Mouse (Mus musculus) B cell, adult 2 months (primary cell): Measurements from ENCODE around the gene Mrc1.
"Not testable (repeated sequence)": the region's sequence is repeated elsewhere in the genome, so short reads cannot be mapped to it uniquely, and the experiment has no call there.

Experiments
- DNase-seq, 2 experiments: peaks; one replicate each; pipeline ENCODE4 v3.0.0; 2022

Mrc1 gene

DNA sequence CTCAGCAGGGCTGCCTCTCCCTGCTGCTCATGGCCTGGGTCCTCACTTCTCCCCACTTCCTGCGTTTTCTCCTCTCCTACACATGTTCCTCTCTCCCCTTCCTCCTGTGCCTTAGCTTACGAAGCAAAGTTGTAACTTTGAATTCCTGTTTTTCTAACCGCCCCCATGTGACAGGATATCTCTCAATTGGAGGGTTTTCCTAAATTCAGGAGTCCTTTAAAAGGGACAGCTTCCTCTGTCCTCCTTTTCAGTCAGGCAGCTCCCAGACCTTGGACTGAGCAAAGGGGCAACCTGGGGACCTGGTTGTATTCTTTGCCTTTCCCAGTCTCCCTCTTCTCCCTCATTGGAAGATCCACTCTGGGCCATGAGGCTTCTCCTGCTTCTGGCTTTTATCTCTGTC, at the start of gene Mrc1:
TSS of gene Mrc1 (plus strand) at position 244 of the 400 bp plus-strand sequence.
- DNase-seq: no peak

DNA sequence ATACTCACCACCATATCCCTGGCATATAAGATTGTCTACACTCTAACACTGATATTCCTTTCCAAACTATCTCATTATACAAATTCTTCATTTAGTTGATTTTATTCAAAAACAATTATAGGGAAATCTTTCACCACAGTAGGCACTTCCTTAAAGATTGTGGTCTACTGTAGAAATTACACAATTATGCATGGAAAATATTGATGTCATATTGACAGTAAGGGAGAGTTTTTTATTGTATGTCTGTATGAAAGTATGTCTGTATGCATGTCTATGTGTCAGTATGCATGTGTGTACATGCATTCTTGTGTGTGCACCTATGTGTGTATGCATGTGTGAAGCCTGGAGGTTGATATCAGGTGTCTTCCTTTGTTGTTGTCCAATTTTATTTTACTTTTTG, 44.8 kb upstream of the Mrc1 start:
- DNase-seq: no peak

DNA sequence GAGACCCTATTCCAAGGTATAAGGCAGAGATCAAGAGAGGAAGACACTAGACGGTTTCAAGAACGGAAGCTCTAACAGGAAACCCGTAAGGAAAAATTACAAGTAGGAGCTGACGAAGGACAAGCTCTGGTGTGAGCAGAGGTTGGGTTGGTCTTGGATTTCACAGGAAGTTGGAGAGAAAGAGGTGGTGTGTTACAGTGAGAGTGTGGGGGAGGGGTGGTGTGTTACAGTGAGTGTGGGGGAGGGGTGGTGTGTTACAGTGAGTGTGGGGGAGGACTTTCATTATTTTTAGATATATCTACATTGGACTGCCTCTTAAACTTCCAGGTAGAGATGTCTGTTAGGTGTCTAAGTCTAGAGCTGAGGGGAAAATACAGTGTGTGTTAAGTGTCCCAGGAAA, 38.5 kb upstream of the Mrc1 start:
- no peak for DNase-seq

DNA sequence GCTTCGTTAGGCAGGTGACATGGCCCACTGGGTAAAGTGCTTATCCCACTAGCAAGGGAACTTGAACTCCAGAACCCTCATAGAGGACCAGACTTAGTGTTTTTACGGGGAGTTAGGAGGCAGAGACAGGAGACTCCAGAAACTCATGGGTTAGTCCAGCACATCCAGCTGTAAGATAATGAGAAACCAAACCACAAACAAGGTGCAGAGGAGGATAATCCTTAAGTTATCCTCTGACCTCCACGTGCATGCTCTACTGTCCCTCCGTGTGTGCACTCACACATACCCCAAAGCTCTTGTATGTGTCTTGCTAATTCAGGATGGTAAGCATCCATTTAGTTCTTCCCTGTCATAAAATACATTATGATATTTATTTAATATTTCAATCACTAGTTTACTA, 37.6 kb upstream of the Mrc1 start:
- no peak for DNase-seq

DNA sequence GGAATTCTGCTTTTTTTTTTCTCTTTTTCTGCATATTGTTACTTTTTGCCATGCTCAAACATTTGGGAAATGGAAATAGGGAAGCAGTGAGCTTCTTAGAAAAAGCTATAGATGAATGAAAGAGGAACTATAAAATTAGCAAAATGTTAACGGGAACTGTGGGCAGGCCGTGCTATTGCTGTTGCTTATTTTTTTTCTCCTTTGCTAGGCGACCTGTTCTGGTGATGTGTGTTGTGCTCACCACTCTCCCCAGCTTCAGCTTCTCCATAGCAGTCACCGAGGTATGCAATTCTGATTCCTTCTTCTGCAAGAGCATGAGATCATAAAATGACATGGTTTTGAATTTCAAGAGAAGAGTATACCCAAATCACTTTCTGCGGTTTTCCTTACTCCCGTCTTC, 37.1 kb upstream of the Mrc1 start:
- no peak for DNase-seq

DNA sequence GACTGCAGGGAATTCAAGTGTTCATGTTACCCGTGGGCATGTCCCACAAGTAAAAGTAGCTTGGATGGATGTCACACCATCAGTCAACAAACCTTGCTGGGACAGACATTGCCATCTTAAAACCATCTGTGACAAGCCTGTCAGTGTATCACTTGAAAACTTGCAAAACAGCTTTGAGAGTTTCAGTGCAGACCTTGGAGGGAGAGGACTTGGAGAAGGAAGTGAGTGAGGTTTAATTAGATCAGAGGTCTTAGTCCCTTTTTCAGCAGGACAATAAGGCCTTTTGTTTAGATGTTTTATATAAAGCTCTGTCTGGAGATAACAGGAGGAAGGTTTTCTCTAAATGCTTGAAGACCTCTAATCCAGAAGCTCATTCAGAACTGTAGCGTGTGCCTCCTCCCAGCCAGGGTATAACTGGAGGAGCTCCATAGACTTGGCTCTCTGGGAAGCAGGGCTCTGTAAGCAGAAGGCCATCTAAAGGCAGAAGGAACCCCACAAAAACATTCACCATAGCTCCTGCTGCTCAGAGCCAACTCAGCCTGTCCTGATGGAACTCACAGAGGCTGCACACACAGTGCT, 30.8 kb upstream of the Mrc1 start:
- DNase-seq: not testable (repeated sequence)

DNA sequence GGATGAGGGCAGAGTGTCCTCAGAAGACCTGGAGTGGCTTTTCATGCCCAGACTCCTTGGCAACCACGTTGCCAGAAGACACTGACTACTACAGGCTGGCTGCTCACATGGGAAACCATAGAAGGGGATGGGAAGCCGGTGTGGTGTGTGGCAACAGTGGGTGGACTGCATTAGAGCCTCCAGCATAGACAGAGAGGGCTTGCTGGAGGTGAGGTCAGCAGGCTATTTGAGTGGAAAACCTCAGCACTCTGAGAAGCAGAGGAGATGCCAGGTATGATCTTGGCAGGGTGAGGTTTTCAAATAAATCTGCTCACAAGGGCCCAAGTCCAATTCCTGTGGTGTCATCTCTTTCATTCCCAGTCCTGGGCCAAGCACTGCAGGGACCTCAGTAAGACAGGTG, 29.6 kb upstream of the Mrc1 start:
- DNase-seq: no peak

DNA sequence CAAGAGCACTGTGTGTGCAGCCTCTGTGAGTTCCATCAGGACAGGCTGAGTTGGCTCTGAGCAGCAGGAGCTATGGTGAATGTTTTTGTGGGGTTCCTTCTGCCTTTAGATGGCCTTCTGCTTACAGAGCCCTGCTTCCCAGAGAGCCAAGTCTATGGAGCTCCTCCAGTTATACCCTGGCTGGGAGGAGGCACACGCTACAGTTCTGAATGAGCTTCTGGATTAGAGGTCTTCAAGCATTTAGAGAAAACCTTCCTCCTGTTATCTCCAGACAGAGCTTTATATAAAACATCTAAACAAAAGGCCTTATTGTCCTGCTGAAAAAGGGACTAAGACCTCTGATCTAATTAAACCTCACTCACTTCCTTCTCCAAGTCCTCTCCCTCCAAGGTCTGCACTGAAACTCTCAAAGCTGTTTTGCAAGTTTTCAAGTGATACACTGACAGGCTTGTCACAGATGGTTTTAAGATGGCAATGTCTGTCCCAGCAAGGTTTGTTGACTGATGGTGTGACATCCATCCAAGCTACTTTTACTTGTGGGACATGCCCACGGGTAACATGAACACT, 28.2 kb upstream of the Mrc1 start:
- DNase-seq: not testable (repeated sequence)

DNA sequence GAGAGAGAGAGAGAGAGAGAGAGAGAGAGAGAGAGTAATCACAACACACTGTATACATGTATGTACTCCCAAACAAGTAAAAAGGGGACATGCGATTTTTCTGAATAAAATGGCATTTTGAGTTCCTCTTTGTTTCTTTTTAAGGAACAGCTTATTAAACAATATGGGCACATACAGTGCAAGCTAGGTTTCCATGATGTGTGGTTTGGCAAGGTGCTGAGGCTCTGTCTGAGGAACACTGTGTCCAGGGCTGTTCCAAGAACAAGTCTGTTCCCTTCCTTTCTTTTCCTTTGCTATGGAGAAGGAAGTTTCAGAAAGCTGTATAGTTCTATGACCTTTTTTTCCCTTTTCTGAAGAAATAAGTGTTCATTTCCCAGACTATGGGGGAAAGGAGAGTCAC, 24.9 kb upstream of the Mrc1 start:
- DNase-seq: no peak

DNA sequence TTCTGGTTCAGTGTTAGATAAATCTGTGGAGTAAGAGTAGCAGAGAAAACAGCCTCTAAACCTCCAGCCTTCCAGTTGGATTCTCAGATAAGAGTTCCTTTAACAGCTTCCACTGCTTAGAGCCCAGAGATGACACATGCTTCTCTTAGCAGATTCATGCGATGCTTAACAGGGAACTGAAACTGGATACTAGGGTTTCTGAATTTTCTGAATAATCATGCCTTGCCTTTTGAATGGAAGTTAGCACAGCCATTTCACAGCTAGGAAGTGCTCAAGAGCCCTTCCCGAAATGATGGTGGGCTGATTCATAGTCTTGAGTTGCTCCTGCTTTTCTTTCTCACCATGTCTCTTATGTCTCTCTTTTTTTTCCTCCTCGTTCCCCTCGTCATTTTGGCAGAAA, 22.4 kb upstream of the Mrc1 start:
- no peak for DNase-seq

DNA sequence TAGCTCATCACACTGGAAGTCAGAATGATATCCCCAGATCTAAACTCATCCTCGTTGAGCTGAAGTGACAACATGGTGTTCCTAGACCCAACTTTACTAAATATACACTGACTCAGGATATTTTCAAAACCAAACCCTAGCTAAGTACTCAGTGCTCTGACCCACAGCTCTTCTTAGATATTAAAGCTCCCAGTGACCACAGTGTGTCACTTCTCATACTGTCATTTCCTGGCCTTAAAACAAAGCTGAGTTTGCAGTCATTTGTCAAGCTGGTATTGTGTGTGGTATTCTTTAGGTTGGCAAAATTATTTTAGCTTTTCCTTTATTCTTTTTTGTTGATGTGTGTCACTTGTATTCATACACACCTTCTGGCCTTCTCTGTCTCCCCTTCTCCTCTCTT, 18.5 kb upstream of the Mrc1 start:
- DNase-seq: no peak

DNA sequence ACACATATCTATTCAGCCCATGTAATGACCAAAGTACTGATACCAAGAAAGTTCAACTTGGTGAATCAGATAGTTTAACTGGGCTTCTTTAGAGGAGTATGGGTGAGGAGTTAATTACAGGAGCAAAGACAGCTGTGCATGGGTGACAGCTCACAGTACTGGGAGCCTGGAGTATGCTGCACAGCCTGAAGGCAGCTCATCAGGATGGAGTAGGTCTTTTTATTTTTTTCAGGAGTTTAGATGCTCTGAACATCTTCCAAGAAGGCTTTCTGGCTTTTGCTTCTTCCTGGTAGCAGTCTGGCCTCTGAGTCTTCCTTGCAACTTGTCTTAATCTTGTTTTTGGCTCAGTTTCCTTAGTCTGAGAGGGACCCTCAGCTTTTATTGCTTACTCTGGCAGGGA, 17.6 kb upstream of the Mrc1 start:
- DNase-seq: no peak

DNA sequence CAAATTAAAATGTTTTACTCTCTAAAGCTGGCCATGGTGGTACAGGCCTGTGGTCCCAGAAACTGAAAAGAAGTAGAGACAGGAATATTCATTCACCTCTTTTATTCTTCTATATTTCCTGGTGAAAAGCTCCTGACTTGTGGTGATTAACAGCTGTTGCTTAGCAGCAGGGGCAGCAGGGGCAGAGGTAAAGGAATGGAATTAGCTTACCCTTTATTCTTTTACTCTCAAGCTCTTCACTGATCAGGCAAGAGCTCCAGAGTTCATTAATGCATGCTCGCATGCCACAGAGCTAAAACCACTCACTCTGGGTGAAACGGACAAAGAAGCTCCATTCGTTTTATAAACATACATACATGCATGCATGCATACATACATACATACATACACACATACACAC, 14.4 kb upstream of the Mrc1 start:
- DNase-seq: no peak

DNA sequence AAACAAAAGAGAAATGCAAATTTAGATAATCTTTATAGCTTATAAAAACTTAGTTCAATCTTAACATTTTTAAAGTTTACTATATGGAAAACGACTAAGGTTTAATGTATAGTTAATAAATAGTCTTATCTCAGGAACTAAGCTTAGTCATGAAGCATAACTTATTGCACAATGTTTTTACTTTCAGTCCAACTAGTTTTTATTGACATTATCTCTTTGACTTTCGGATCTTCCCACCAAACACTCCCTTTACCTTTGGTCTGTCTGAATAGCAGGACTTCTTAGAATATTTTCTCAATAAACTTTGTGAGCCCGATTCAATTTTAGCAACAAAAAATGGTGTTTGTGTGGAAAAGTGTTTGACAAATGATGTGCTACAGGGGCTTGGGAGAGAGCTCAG, 12.5 kb upstream of the Mrc1 start:
- DNase-seq: no peak

DNA sequence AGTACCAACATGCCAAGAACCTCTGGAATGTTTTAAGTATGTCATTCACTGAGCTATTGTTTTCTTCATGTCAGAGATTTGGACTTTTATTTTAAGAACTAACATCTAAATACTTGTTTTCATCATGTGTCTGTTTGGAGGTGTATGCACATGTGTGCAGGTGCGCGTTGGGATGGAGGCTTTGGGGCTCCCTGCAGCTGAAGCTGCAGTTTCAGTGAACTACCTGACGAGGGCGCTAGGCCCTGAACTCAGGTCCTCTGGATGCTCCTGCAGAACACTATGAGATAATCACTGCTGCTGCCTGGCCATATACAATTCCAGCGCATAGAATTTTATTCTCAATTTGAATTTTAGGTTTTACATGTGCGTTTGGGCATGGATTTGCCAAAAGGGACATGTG, 11.1 kb upstream of the Mrc1 start:
- DNase-seq: peak; percentile 3 to 4

DNA sequence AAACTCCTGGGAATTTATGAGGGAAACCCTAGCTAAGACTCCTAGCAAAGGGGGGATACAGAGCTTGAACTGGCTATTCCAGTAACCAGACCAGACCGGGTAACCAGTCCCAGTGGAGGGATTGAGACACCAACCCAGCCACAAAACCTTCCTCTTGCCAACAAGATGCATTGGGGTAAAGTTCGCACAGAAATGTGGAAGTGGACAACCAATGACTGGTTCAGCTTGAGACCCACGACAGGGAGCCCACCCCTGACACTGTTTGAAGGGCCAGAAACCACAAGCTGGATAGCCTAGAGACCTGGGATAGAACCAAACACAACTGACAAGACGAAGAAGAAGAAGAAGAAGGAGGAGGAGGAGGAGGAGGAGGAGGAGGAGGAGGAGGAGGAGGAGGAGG, 4.8 kb upstream of the Mrc1 start:
- DNase-seq: no peak

DNA sequence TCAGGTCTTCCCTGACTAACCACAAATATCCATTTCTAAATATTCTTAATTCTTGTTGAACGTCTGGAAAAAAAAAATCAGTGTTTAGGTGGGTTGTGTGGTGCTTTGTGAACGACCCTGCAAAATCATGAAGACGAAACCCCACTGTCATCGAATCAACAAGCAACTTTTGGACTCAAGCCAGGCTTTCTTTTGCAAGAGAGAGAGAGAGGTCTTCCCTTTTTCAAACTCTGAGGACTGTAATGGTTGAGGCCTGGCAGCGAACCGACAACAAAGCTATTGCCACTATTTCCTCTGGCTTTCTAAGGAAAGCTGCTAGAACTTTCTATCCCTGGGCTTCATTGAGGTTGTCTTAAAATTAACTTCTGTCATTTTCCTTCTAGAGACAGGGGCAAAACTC, 697 bp upstream of the Mrc1 start:
- DNase-seq: no peak

DNA sequence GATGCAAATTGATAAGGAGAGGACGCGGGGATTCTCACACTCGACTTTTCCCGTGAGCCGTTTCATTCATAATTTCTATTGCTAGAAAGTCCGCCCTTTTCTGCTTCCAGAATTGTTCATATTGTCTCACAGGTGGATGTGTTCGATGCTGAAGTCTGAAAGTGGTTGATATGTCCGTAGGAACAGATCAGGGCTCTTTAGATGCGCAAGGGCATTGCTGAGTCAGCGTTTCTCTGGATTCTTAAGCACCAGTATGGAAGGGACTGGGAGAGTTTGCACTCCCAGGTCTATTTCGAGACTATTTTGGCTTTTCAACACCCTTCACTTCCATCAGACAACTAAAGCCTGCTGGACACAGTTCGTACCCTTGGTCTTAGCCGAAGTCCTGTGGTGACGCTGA, 787 bp downstream of the Mrc1 start:
- no peak for DNase-seq

DNA sequence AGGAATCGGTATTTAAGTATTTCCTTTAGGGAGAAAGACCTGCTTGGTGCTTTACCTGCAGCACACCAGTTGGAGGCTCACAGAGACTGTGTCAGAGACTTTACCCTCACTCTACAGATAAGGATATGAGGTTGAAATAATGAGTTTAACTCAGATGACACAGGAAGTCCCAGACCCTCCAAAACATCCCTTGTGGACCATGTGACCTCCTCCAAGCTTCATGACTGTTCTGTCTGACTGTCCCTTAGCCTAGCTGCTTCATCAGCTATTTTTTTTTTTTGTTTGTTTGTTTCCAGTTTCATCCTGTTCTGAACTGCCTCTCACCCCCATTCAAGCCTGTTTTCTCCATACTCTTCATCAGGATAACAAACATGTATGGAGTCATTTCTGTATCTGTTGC, 3.7 kb downstream of the Mrc1 start:
- no peak for DNase-seq

DNA sequence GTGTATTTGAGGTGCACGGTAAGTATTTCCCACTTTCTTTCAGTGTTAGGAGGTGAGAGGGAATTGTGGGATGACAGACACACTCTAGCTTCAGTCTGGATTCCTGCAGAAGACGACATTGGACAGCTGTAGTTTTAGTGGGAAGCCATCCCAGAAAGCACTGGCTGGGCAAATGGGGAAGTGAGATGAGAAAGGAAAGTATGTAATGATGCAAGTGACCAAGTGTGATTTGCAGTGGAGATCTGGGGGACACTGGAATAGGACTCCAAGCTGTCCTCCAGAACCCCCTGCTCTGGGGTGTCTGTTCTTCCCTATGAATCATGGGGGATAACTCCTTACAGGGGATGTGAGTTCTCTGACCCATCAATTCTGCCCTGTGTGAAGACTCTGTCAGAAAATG, 4.8 kb downstream of the Mrc1 start:
- DNase-seq: no peak

DNA sequence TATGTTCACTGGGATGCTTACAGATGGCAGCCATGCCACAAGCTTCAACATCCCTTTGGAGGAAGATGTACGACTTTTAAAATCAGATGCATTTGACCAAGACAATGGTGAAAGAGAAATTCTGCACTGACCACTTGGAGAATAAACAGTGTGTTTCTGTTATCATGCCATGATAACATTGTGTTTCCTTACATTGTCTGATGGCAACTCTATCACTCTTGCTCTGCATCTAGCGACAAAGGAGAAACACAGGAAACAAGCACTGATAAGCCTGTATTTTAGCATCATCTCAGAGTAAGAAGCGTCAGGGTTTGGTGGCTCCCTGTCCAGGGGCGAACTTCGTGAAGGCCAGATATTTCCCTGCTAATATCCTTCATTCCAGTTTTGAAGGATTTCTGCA, 6.1 kb downstream of the Mrc1 start:
- no peak for DNase-seq

DNA sequence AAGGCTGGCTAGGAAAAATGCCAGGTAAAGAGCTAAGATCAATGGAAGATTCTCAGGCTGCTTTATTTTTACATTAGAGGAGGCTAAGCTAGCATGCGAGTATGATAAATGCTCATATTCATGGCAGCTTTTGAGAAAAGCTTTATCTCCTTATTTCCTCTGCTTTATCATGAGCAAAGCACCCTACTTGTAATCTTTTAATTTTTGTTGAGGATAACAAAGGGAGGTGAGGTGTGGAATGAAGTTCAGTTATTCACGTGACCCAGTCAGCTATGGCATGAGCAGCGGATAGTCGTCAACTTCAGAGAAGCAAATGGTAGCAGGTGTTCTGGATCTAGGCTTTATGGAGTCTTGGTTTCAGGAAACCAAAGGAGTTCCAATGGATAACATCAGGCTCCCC, 7.7 kb downstream of the Mrc1 start:
- DNase-seq: no peak

DNA sequence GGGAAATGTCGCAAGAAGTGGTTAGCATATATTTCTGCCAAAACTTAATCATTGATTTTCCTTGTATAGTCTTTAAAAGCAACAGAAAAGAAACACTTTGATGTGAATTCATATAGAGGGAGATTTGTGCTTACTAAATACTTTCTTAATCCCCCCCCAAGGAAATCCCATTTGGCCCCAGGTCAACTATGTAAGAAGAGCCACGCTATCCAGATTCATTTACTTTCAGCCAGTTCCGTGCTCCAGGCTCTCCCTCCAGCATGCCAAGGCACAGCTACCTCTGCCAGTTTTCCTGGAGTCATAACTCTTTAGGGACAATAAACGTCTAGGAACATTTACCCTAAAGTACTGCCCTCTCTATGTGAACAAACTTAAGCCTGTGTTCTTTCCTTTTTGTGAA, 8.5 kb downstream of the Mrc1 start:
- no peak for DNase-seq

DNA sequence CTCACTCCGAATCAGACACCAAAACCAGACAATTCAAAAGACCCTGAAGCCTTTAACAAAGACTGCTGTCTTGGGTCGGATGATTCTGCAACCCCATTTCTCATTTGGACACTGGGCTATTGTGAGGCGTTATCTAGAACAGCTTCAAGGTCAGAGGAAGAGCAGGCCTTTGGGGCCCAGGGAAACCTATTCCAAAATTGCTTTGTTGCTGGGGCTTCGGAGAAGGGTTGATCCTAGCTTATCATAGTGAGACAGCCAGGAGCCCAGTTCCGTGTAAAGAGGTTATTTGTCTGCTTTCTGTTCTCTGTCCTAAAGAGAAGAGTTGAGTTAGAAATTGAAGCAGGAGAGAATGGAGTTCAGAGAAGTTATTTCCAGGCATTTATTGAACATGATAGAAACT, 10.0 kb downstream of the Mrc1 start:
- DNase-seq: no peak

DNA sequence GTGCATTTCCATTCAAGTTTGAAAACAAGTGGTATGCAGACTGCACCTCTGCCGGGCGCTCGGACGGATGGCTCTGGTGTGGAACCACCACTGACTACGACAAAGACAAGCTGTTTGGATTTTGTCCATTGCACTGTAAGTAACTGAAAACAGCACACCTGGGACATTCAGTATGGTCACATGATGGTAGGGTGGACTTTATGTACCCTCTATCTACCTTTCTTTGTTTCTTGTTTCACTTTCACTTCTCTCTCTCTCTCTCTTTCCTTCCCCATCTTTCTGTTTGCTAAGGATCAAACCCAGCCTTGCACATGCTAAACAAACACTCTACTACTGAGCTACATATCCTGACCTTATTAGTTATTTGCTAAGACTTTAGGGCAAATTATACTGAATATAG, 15.0 kb downstream of the Mrc1 start:
- peak; percentile 42 to 50 for DNase-seq

DNA sequence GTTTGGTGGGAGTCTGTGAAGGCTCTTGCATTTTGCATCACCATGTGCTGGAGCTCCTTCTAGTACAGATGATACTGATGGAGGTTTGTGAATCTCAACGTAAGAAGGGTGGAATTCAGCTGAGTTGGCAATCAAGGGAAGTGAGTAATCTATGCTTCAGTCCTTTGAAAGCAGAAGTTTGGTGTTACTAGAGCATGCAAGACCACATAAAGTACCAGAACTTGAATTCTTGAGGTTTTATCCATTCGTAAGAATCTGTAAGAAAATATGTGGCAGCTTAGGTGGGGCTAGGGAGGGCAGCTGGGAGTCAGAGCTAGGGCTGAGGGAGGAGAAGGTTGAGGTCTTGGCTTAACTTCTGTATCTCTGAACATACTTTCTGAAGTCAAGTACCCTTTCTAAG, 15.5 kb downstream of the Mrc1 start:
- peak; percentile 21 to 30 for DNase-seq
